Mouse (Mus musculus): ENCODE data around the gene Nop14. TPM values are rescaled to one million over a fixed set of nuclear protein-coding genes. Genes with fewer than 3 reads are reported as not detected.

The Nop14 gene
- 1 to 10 TPM; 6.8 to 7.6 TPM for total RNA-seq (2023)

DNA sequence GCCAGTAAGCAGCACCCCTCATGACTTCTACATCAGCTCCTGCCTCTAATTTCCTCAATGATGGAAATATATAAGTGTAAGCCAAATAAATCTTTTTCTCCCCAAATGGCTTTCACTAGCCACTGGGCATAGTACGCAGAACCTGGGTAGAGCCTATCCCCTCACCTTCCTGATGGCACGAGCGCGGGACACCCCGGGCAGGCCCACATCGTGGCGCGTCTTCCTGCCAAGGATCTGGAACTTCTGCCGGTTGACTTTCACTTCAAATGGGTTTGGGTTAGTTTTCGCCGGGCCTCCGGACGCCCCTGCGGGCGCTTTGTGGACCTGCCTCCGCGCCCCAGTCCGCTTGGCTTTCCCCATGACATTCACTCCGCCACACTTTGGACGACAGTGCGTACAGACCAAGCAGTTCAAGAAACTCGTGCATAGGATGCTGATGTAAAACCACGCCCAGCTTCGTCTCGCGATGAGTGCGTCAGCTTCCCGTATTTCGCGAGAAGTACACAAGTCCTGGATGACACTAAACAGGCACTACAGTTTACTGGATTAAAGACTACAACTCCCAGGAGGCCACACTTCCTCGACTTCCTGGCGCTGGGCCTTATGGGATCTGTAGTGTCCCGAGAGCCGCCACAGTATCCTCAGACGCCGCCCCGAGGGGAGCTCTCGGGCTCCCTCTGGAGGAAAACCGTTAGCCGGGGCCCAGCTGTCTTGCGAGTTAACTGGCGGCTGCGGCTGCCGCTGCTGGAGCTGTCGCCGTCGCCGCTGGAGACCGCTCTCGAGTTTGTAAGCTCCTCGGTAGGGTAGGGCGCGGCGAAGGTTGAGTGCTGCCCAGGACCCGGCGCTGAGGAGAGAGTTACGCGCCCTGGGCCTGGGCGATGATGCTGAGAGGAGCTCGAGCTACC, at the start of gene Nop14, which contains the start of gene Grk4:
Gene Nop14, minus strand, starts transcription at position 463 of the 905 bp plus-strand sequence.
Gene Grk4, plus strand, starts transcription at position 694 of the 905 bp plus-strand sequence.

DNA sequence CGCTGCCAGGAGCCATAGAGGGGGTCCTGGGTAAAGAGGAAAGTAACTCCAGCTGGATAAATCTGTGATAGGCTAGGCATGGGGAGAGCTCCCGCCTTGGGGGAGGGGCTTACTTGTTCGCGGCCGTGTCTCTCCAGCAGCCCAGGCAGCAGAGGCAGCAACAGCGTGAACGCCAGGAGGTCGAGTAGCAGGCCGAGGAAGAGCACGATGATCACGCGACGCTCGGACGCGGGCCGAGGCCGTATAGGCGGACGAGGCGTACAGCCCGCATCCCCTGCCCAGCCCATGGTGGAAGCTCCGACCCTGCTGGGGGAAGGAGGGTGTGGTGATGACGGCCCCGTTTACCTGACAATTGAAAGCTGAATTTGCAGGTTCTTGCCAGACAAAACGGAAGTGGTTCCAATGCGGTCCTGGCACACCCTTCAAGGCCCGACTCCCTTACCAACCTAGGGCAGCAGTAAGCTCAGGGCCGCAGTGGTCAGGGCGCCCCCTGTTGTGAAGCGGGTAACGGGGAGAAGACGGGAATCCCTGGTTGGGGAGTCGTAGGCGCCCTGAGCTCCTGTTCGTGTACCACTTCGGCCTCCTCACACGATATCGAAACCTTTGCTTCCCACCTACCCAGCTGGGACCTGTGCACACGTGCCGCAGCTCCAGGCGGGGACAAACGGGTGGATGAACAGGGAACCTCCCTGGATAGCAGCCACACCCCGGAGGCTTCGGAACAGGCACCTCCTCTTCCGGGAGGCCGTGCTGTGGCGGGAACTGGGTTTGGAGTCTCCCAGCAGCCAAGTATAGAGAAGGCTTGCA, 23.3 kb downstream of the Nop14 start, which contains the start of gene Mfsd10:
Gene Mfsd10, minus strand, starts transcription at position 732 of the 807 bp plus-strand sequence.

Other genes starting within 250 kb of the Nop14 start
- gene Tnip2, start 146.2 kb downstream of the Nop14 start, total RNA-seq (2023), result 10 to 100 TPM; 10.6 to 12.2 TPM
- gene Sh3bp2, start 134.3 kb downstream of the Nop14 start, total RNA-seq (2023), result 10 to 100 TPM; 69.0 to 73.2 TPM
- 100 to 1,000 TPM; 190 to 241 TPM for gene Add1, start 86.5 kb downstream of the Nop14 start, total RNA-seq (2023)
- gene Mfsd10, start 22.9 kb downstream of the Nop14 start, total RNA-seq (2023), result 10 to 100 TPM; 53.9 to 55.8 TPM
- 1 to 10 TPM; 3.4 to 3.5 TPM for gene Grk4, start 231 bp upstream of the Nop14 start, total RNA-seq (2023)
- 10 to 100 TPM; 25.0 to 25.3 TPM for gene Htt, start 101.6 kb upstream of the Nop14 start, total RNA-seq (2023)
- gene Msantd1, start 247.9 kb upstream of the Nop14 start, total RNA-seq (2023), result 1 to 10 TPM; 1.1 to 1.7 TPM